In genomic region chr8:44466409-44467078, GRCm38 (mm10) we compare ENCODE assay signal across 24 mouse cellular contexts.
DNase-seq lines count a peak whose midpoint lies in the region; ATAC-seq and TF ChIP-seq lines count a peak whose summit lies in the region.
"Had no signal": no experiment of that assay in that cellular context is flagged by ENCODE, and none has a peak within 500 bp of the region (broad histone marks: within the 10 kb centered on the region; RNA-seq: fewer than 3 reads in every experiment).

No protein-coding gene starts in this region.

- no peaks in the 10 kb centered on the region for H3K36me3 ChIP-seq in lung, postnatal 0 days (ENCODE audit: insufficient read depth, low read length)
- H3K36me3 ChIP-seq in forebrain, embryonic 11.5 days (ENCODE audit: control insufficient read depth, insufficient read depth, low read length): no peaks in the 10 kb centered on the region
- H3K36me3 ChIP-seq: embryonic facial prominence, embryonic 13.5 days; heart, embryonic 10.5 days; hindbrain, embryonic 10.5 days; limb, embryonic 10.5 days; stomach, embryonic 15.5 days had no signal

- H3K9me3 ChIP-seq in lung, postnatal 0 days (ENCODE audit: low read length): no peaks in the 10 kb centered on the region
- no peaks in the 10 kb centered on the region for H3K9me3 ChIP-seq in forebrain, embryonic 11.5 days (ENCODE audit: control insufficient read depth, low read length)
- H3K9me3 ChIP-seq: embryonic facial prominence, embryonic 13.5 days; heart, embryonic 10.5 days; hindbrain, embryonic 10.5 days; limb, embryonic 10.5 days; megakaryocyte, embryonic 14.5 days; stomach, embryonic 15.5 days had no signal

- TF ChIP-seq EP300 in lung, postnatal 0 days (IDR thresholded peaks at IDR 0.05): peak; percentile 55

- H3K4me2 ChIP-seq in lung, postnatal 0 days (replicated peaks; ENCODE audit: low read depth, low read length): no peak overlapping the region
- no peak overlapping the region for H3K4me2 ChIP-seq in forebrain, embryonic 11.5 days (ENCODE audit: low read depth, low read length, severe bottlenecking)
- H3K4me2 ChIP-seq: embryonic facial prominence, embryonic 13.5 days; stomach, embryonic 15.5 days had no signal

- no peaks in the 10 kb centered on the region for H3K4me1 ChIP-seq in lung, postnatal 0 days (ENCODE audit: insufficient read depth, low read depth, low read length)
- no peaks in the 10 kb centered on the region for H3K4me1 ChIP-seq in lung, adult 2 months (ENCODE audit: control insufficient read depth, insufficient read depth, low read length)
- H3K4me1 ChIP-seq in forebrain, embryonic 11.5 days (replicated peaks; ENCODE audit: control insufficient read depth, insufficient read depth, low read length): no peaks in the 10 kb centered on the region; the same call in 1 of the 2 replicates
- H3K4me1 ChIP-seq: embryonic facial prominence, embryonic 13.5 days; heart, embryonic 10.5 days; hindbrain, embryonic 10.5 days; limb, embryonic 10.5 days; megakaryocyte, embryonic 14.5 days; stomach, embryonic 15.5 days had no signal

- no peak for TF ChIP-seq POLR2A in lung, adult 2 months (IDR thresholded peaks at IDR 0.05; ENCODE audit: borderline replicate concordance, extremely low read depth, low read depth, low read length)

- ATAC-seq in lung, postnatal 0 days: peak; percentile 57; the same call in 1 of the 2 replicates
- ATAC-seq in forebrain, embryonic 11.5 days (replicated peaks; ENCODE audit: low FRiP score): peak; percentile 89
- ATAC-seq: liver, postnatal 0 days had no signal

- no peak overlapping the region for H3K4me3 ChIP-seq in lung, postnatal 0 days (ENCODE audit: low read depth, low read length)
- H3K4me3 ChIP-seq in lung, adult 2 months (replicated peaks; ENCODE audit: extremely low read depth, low read depth, low read length): no peak overlapping the region
- H3K4me3 ChIP-seq in forebrain, embryonic 11.5 days (ENCODE audit: low read depth, low read length): no peak overlapping the region
- H3K4me3 ChIP-seq: embryonic facial prominence, embryonic 13.5 days; heart, embryonic 10.5 days; hindbrain, embryonic 10.5 days; left cerebral cortex, adult 2 months; limb, embryonic 10.5 days; megakaryocyte, embryonic 14.5 days; stomach, embryonic 15.5 days had no signal

- H3K27me3 ChIP-seq in lung, postnatal 0 days (replicated peaks; ENCODE audit: insufficient read depth, low read length): no peaks in the 10 kb centered on the region
- H3K27me3 ChIP-seq in forebrain, embryonic 11.5 days (ENCODE audit: control insufficient read depth, insufficient read depth, low read length): no peaks in the 10 kb centered on the region
- H3K27me3 ChIP-seq: embryonic facial prominence, embryonic 13.5 days; megakaryocyte, embryonic 14.5 days; stomach, embryonic 15.5 days had no signal

- DNase-seq in embryo, embryonic 10.5 days (ENCODE audit: low spot score): peak; percentile 30
- DNase-seq in embryo, embryonic 10 days (ENCODE audit: low spot score): no peak
- DNase-seq in lung, postnatal 0 days (ENCODE audit: low spot score): peak; percentile 21
- DNase-seq in lung, adult 2 months: no peak
- no peak for DNase-seq in forebrain, embryonic 11.5 days (ENCODE audit: low spot score)
- DNase-seq in mesoderm, embryonic 11.5 days (ENCODE audit: low read depth, low spot score): peak; percentile 6
- no peak for DNase-seq in cerebellum, postnatal 25 days
- DNase-seq in kidney, postnatal 10 days: no peak
- DNase-seq: adrenal gland, postnatal 25 days; cerebellum, adult 11-12 months; cerebellum, postnatal 14 days; kidney, adult 2 months; kidney, postnatal 25 days; layer of hippocampus, adult 9-11 months; liver, postnatal 0 days; right cerebral cortex, postnatal 25 days; thymus, adult 2 months had no signal

- TF ChIP-seq CTCF in lung, postnatal 0 days (IDR thresholded peaks at IDR 0.05): no peak
- no peak for TF ChIP-seq CTCF in lung, adult 2 months (IDR thresholded peaks at IDR 0.05; ENCODE audit: insufficient read depth, low read length)

- H3K27ac ChIP-seq in lung, postnatal 0 days (ENCODE audit: low read length): no peak overlapping the region
- no peak overlapping the region for H3K27ac ChIP-seq in forebrain, embryonic 11.5 days (ENCODE audit: low read depth, low read length)
- H3K27ac ChIP-seq: embryonic facial prominence, embryonic 13.5 days; heart, embryonic 10.5 days; hindbrain, embryonic 10.5 days; left cerebral cortex, adult 2 months; limb, embryonic 10.5 days; stomach, embryonic 15.5 days had no signal

- WGBS in lung, postnatal 0 days: 51% methylated on average over 3 of the region's 3 CpGs
- 65% methylated on average over 3 of the region's 3 CpGs for WGBS in lung, adult 2 months
- 18% methylated on average over 3 of the region's 3 CpGs for WGBS in forebrain, embryonic 11.5 days

- no peak overlapping the region for H3K9ac ChIP-seq in lung, postnatal 0 days (replicated peaks; ENCODE audit: low read depth)
- H3K9ac ChIP-seq in forebrain, embryonic 11.5 days (ENCODE audit: low read length): no peak overlapping the region
- H3K9ac ChIP-seq: embryonic facial prominence, embryonic 13.5 days; liver, postnatal 0 days; stomach, embryonic 15.5 days had no signal

Comparison
In these comparisons a context has a peak if more than half of its experiments do, and no peak if none do; other contexts are left out.
1. DNase-seq: peak in embryo, embryonic 10.5 days (single experiment), lung, postnatal 0 days (single experiment) and mesoderm, embryonic 11.5 days (single experiment); none in embryo, embryonic 10 days (single experiment), lung, adult 2 months (single experiment), forebrain, embryonic 11.5 days (single experiment), cerebellum, postnatal 25 days (0 of 2) and kidney, postnatal 10 days (single experiment).